Mouse (Mus musculus): ENCODE measurements around the gene Sucla2. TPM values are rescaled to one million over a fixed set of nuclear protein-coding genes. Genes with fewer than 3 reads are reported as not detected.

The Sucla2 gene
- total and polyA plus RNA-seq, 3 experiments, result 17.5 to 107 (median 58.4) TPM

GRCm38 (mm10) chr14:73620880-73621279, 95.8 kb downstream of the Sucla2 start:
- no peak overlapping the region for H3K4me3 ChIP-seq (ENCODE audit: low read depth, low read length)
- no peaks in the 10 kb centered on the region for H3K9me3 ChIP-seq (replicated peaks)
- peaks cover 10% of the 10 kb centered on the region; the same call in 1 of the 2 replicates for H3K27me3 ChIP-seq (ENCODE audit: insufficient read depth, low read length)
- H3K36me3 ChIP-seq (replicated peaks), result no peaks in the 10 kb centered on the region
- TF ChIP-seq GATA1 (IDR thresholded peaks at IDR 0.05; ENCODE audit: borderline replicate concordance, low read length) (no peak), GATA2 (IDR thresholded peaks at IDR 0.05; ENCODE audit: borderline replicate concordance, low read depth, low read length) (no peak), POLR2AphosphoS5 (IDR thresholded peaks at IDR 0.05; ENCODE audit: insufficient replicate concordance, low read depth, low read length) (no peak), CTCF (IDR thresholded peaks at IDR 0.05; ENCODE audit: low read depth, low read length) (no peak), TAL1 (conservative IDR thresholded peaks at IDR 0.05; ENCODE audit: low read depth, low read length) (no peak)
- DNase-seq (ENCODE audit: low spot score), result no peak
- ATAC-seq (ENCODE audit: extremely low read depth, insufficient number of reproducible peaks, low FRiP score, poor library complexity, severe bottlenecking), result no peak
- H3K4me1 ChIP-seq (ENCODE audit: insufficient read depth, low read depth, low read length), result no peaks in the 10 kb centered on the region

GRCm38 (mm10) chr14:73622988-73623387, 97.9 kb downstream of the Sucla2 start:
- H3K27me3 ChIP-seq (ENCODE audit: insufficient read depth, low read length), result peaks cover 10% of the 10 kb centered on the region; the same call in 1 of the 2 replicates
- DNase-seq (ENCODE audit: low spot score), result no peak

GRCm38 (mm10) chr14:73625469-73625868, 100.3 kb downstream of the Sucla2 start:
- no peaks in the 10 kb centered on the region for H3K4me1 ChIP-seq (ENCODE audit: insufficient read depth, low read depth, low read length)
- peaks cover 7% of the 10 kb centered on the region; the same call in 1 of the 2 replicates for H3K27me3 ChIP-seq (ENCODE audit: insufficient read depth, low read length)
- no peak for ATAC-seq (ENCODE audit: extremely low read depth, insufficient number of reproducible peaks, low FRiP score, poor library complexity, severe bottlenecking)
- DNase-seq (ENCODE audit: low spot score), result no peak
- H3K9me3 ChIP-seq (replicated peaks), result no peaks in the 10 kb centered on the region
- no peaks in the 10 kb centered on the region for H3K36me3 ChIP-seq (replicated peaks)
- TF ChIP-seq GATA1 (IDR thresholded peaks at IDR 0.05; ENCODE audit: borderline replicate concordance, low read length), result no peak
- TF ChIP-seq GATA2 (IDR thresholded peaks at IDR 0.05; ENCODE audit: borderline replicate concordance, low read depth, low read length), result no peak
- no peak for TF ChIP-seq TAL1 (conservative IDR thresholded peaks at IDR 0.05; ENCODE audit: low read depth, low read length)
- no peak for TF ChIP-seq POLR2AphosphoS5 (IDR thresholded peaks at IDR 0.05; ENCODE audit: insufficient replicate concordance, low read depth, low read length)
- TF ChIP-seq CTCF (IDR thresholded peaks at IDR 0.05; ENCODE audit: low read depth, low read length), result no peak
- no peak overlapping the region for H3K4me3 ChIP-seq (ENCODE audit: low read depth, low read length)

More at GRCm38 (mm10) chr14:73622988-73623387, 97.9 kb downstream of the Sucla2 start:
- Histone ChIP-seq H3K36me3 (replicated peaks) (no peaks in the 10 kb centered on the region), H3K4me3 (ENCODE audit: low read depth, low read length) (no peak overlapping the region), H3K9me3 (replicated peaks) (no peaks in the 10 kb centered on the region), H3K4me1 (ENCODE audit: insufficient read depth, low read depth, low read length) (no peaks in the 10 kb centered on the region)
- ATAC-seq (ENCODE audit: extremely low read depth, insufficient number of reproducible peaks, low FRiP score, poor library complexity, severe bottlenecking), result no peak
- no peak for TF ChIP-seq GATA1 (IDR thresholded peaks at IDR 0.05; ENCODE audit: borderline replicate concordance, low read length)

GRCm38 (mm10) chr14:73631511-73631910, 106.4 kb downstream of the Sucla2 start:
- no peaks in the 10 kb centered on the region for H3K4me1 ChIP-seq (ENCODE audit: insufficient read depth, low read depth, low read length)
- DNase-seq (ENCODE audit: low spot score), result no peak
- ATAC-seq (ENCODE audit: extremely low read depth, insufficient number of reproducible peaks, low FRiP score, poor library complexity, severe bottlenecking), result no peak
- no peak overlapping the region for H3K4me3 ChIP-seq (ENCODE audit: low read depth, low read length)
- H3K36me3 ChIP-seq (replicated peaks), result no peaks in the 10 kb centered on the region
- TF ChIP-seq GATA2 (IDR thresholded peaks at IDR 0.05; ENCODE audit: borderline replicate concordance, low read depth, low read length) (no peak), GATA1 (IDR thresholded peaks at IDR 0.05; ENCODE audit: borderline replicate concordance, low read length) (no peak), TAL1 (conservative IDR thresholded peaks at IDR 0.05; ENCODE audit: low read depth, low read length) (no peak), CTCF (IDR thresholded peaks at IDR 0.05; ENCODE audit: low read depth, low read length) (no peak), POLR2AphosphoS5 (IDR thresholded peaks at IDR 0.05; ENCODE audit: insufficient replicate concordance, low read depth, low read length) (no peak)
- no peaks in the 10 kb centered on the region for H3K27me3 ChIP-seq (ENCODE audit: insufficient read depth, low read length)
- no peaks in the 10 kb centered on the region for H3K9me3 ChIP-seq (replicated peaks)

GRCm38 (mm10) chr14:73632648-73633263, 107.6 kb downstream of the Sucla2 start:
- no peak for TF ChIP-seq CTCF (IDR thresholded peaks at IDR 0.05; ENCODE audit: low read depth, low read length)
- TF ChIP-seq POLR2AphosphoS5 (IDR thresholded peaks at IDR 0.05; ENCODE audit: insufficient replicate concordance, low read depth, low read length), result no peak
- TF ChIP-seq TAL1 (conservative IDR thresholded peaks at IDR 0.05; ENCODE audit: low read depth, low read length), result no peak
- TF ChIP-seq GATA2 (IDR thresholded peaks at IDR 0.05; ENCODE audit: borderline replicate concordance, low read depth, low read length), result no peak
- no peak for TF ChIP-seq GATA1 (IDR thresholded peaks at IDR 0.05; ENCODE audit: borderline replicate concordance, low read length)
- Histone ChIP-seq H3K36me3 (replicated peaks) (no peaks in the 10 kb centered on the region), H3K4me3 (ENCODE audit: low read depth, low read length) (no peak overlapping the region), H3K27me3 (ENCODE audit: insufficient read depth, low read length) (no peaks in the 10 kb centered on the region), H3K4me1 (ENCODE audit: insufficient read depth, low read depth, low read length) (no peaks in the 10 kb centered on the region), H3K9me3 (replicated peaks) (no peaks in the 10 kb centered on the region)
- no peak for ATAC-seq (ENCODE audit: extremely low read depth, insufficient number of reproducible peaks, low FRiP score, poor library complexity, severe bottlenecking)
- DNase-seq (ENCODE audit: low spot score), result no peak

- no peak for ATAC-seq (ENCODE audit: extremely low read depth, insufficient number of reproducible peaks, low FRiP score, poor library complexity, severe bottlenecking)
- Histone ChIP-seq H3K27me3 (ENCODE audit: insufficient read depth, low read length) (peaks cover 4% of the 10 kb centered on the region; the same call in 1 of the 2 replicates), H3K4me1 (ENCODE audit: insufficient read depth, low read depth, low read length) (no peaks in the 10 kb centered on the region), H3K9me3 (replicated peaks) (no peaks in the 10 kb centered on the region), H3K4me3 (ENCODE audit: low read depth, low read length) (no peak overlapping the region), H3K36me3 (replicated peaks) (no peaks in the 10 kb centered on the region)
- TF ChIP-seq GATA1 (IDR thresholded peaks at IDR 0.05; ENCODE audit: borderline replicate concordance, low read length), result no peak
- TF ChIP-seq CTCF (IDR thresholded peaks at IDR 0.05; ENCODE audit: low read depth, low read length), result no peak
- TF ChIP-seq TAL1 (conservative IDR thresholded peaks at IDR 0.05; ENCODE audit: low read depth, low read length), result no peak
- TF ChIP-seq POLR2AphosphoS5 (IDR thresholded peaks at IDR 0.05; ENCODE audit: insufficient replicate concordance, low read depth, low read length), result no peak
- no peak for TF ChIP-seq GATA2 (IDR thresholded peaks at IDR 0.05; ENCODE audit: borderline replicate concordance, low read depth, low read length)
- DNase-seq (ENCODE audit: low spot score), result no peak
These were observed 109.2 kb downstream of the Sucla2 start for GRCm38 (mm10) chr14:73634356-73634755.
